Mouse (Mus musculus): ENCODE measurements at regions not wholly inside any gene's neighbourhood (a gene's known extent, or its start where the extent isn't known, plus 50 kb on each side); places are given as distances from the start of the nearest gene placed in this dataset.

DNA sequence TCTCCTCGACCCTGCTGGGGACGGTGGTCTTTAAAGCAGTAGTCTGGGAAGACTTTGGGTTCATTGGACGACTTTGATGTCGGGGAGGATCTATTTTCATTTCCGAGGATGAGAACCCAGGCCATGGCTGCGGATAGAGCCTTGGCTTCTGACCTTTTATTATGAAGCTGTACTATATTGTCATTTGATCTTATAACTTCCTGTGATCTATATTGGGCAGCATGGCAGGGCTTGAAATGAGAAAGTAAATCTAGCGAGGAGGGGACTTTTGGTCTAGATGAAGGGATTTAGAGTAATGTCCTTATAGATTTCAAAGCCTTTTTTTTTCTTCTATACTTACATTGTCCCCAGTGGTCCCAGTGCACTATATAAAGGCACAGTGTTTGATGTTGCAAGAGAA, 172.8 kb upstream of the Stt3b start:
- Histone ChIP-seq H3K36me3 (ENCODE audit: control insufficient read depth, insufficient read depth, low read length) (no peaks in the 10 kb centered on the region), H3K4me1 (ENCODE audit: control insufficient read depth, insufficient read depth, low read length) (no peaks in the 10 kb centered on the region), H3K4me3 (replicated peaks; ENCODE audit: low read length) (no peak overlapping the region), H3K27ac (ENCODE audit: low read length) (no peak overlapping the region), H3K4me2 (ENCODE audit: low read depth, low read length) (no peak overlapping the region), H3K9me3 (replicated peaks; ENCODE audit: control insufficient read depth, low read length) (no peaks in the 10 kb centered on the region), H3K27me3 (ENCODE audit: control insufficient read depth, insufficient read depth, low read length) (no peaks in the 10 kb centered on the region), H3K9ac (ENCODE audit: low read length) (no peak overlapping the region)
- WGBS = 85% methylated on average over 7 of the region's 7 CpGs
- no peak for ATAC-seq (ENCODE audit: insufficient read depth, low FRiP score)

- H3K4me1 ChIP-seq (ENCODE audit: control insufficient read depth, insufficient read depth, low read length) = no peaks in the 10 kb centered on the region
- ATAC-seq (ENCODE audit: insufficient read depth, low FRiP score) = no peak
- H3K27ac ChIP-seq (ENCODE audit: low read length) = no peak overlapping the region
- H3K9ac ChIP-seq (ENCODE audit: low read length) = no peak overlapping the region
- H3K4me3 ChIP-seq (replicated peaks; ENCODE audit: low read length) = no peak overlapping the region
- no peak overlapping the region for H3K4me2 ChIP-seq (ENCODE audit: low read depth, low read length)
- no peaks in the 10 kb centered on the region for H3K9me3 ChIP-seq (replicated peaks; ENCODE audit: control insufficient read depth, low read length)
- no peaks in the 10 kb centered on the region for H3K27me3 ChIP-seq (ENCODE audit: control insufficient read depth, insufficient read depth, low read length)
- 58% methylated on average over 2 of the region's 2 CpGs for WGBS
- no peaks in the 10 kb centered on the region for H3K36me3 ChIP-seq (ENCODE audit: control insufficient read depth, insufficient read depth, low read length)
Measured at GRCm38 (mm10) chr9:115483721-115484120, 173.5 kb upstream of the Stt3b start.

GRCm38 (mm10) chr9:115484408-115484807, 174.2 kb upstream of the Stt3b start:
- Histone ChIP-seq H3K27me3 (ENCODE audit: control insufficient read depth, insufficient read depth, low read length) (no peaks in the 10 kb centered on the region), H3K27ac (ENCODE audit: low read length) (no peak overlapping the region), H3K36me3 (ENCODE audit: control insufficient read depth, insufficient read depth, low read length) (no peaks in the 10 kb centered on the region), H3K9ac (ENCODE audit: low read length) (no peak overlapping the region), H3K4me3 (replicated peaks; ENCODE audit: low read length) (no peak overlapping the region), H3K4me1 (ENCODE audit: control insufficient read depth, insufficient read depth, low read length) (no peaks in the 10 kb centered on the region), H3K4me2 (ENCODE audit: low read depth, low read length) (no peak overlapping the region), H3K9me3 (replicated peaks; ENCODE audit: control insufficient read depth, low read length) (no peaks in the 10 kb centered on the region)
- ATAC-seq (ENCODE audit: insufficient read depth, low FRiP score) = no peak
- WGBS = 81% methylated on average over 1 of the region's 1 CpGs

DNA sequence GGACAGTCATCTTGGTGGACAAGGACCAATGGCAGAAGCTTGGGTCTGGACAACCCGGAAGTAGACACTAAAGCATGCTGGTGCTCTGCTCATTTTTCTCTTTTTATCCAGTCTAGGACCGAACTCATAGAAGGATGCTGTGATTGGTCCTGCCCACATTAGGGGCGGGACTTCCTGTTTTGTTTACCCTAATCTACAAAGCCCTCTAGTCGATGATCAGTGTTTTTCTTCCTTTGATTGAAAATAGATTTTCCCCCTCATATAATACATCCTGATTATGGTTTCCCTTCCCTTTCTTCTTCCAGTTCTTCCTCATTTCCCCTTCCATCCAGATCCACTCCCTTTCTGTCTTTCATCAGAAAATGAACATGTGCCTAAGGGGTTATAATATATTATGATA, 175.0 kb upstream of the Stt3b start:
- 84% methylated on average over 4 of the region's 4 CpGs for WGBS
- H3K9me3 ChIP-seq (replicated peaks; ENCODE audit: control insufficient read depth, low read length) = no peaks in the 10 kb centered on the region
- H3K4me1 ChIP-seq (ENCODE audit: control insufficient read depth, insufficient read depth, low read length) = no peaks in the 10 kb centered on the region
- H3K36me3 ChIP-seq (ENCODE audit: control insufficient read depth, insufficient read depth, low read length) = no peaks in the 10 kb centered on the region
- no peak overlapping the region for H3K27ac ChIP-seq (ENCODE audit: low read length)
- no peak overlapping the region for H3K9ac ChIP-seq (ENCODE audit: low read length)
- no peak for ATAC-seq (ENCODE audit: insufficient read depth, low FRiP score)
- no peak overlapping the region for H3K4me3 ChIP-seq (replicated peaks; ENCODE audit: low read length)
- no peak overlapping the region for H3K4me2 ChIP-seq (ENCODE audit: low read depth, low read length)
- no peaks in the 10 kb centered on the region for H3K27me3 ChIP-seq (ENCODE audit: control insufficient read depth, insufficient read depth, low read length)

DNA sequence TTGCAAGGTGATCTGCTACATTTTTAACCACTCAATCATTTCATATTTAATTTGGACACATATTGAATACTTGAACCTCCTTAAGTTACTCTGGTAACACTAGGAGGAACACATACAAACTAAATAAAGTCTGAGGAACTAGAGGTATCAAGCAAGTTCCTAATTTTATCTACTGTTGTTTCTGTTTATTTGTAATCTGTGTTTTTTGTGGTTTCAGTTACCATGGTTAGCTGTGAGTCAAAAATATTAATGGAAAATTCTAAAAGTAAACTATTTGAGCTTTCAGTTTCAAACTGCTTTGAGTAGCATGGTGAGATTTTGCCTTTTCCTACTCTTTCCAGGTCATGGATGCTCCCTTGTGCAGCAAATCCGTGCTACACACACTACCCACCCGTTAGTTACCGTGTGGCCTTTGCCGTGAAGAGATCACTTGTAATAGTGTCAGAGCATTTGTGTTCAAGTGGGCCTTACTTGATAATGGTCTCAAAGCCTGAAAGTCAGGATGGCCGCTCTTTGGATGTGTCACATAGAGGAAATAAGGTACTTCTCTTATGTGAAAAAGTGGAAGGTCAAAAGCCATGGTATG, 177.0 kb upstream of the Stt3b start:
- 87% methylated on average over 5 of the region's 5 CpGs for WGBS
- Histone ChIP-seq H3K9ac (ENCODE audit: low read length) (no peak overlapping the region), H3K4me1 (ENCODE audit: control insufficient read depth, insufficient read depth, low read length) (no peaks in the 10 kb centered on the region), H3K27ac (ENCODE audit: low read length) (no peak overlapping the region), H3K4me2 (ENCODE audit: low read depth, low read length) (no peak overlapping the region), H3K27me3 (ENCODE audit: control insufficient read depth, insufficient read depth, low read length) (no peaks in the 10 kb centered on the region), H3K36me3 (ENCODE audit: control insufficient read depth, insufficient read depth, low read length) (no peaks in the 10 kb centered on the region), H3K9me3 (replicated peaks; ENCODE audit: control insufficient read depth, low read length) (no peaks in the 10 kb centered on the region), H3K4me3 (replicated peaks; ENCODE audit: low read length) (no peak overlapping the region)
- no peak for ATAC-seq (ENCODE audit: insufficient read depth, low FRiP score)

GRCm38 (mm10) chr9:115488913-115489809, 178.9 kb upstream of the Stt3b start:
- Histone ChIP-seq H3K27ac (ENCODE audit: low read length) (no peak overlapping the region), H3K9me3 (replicated peaks; ENCODE audit: control insufficient read depth, low read length) (no peaks in the 10 kb centered on the region), H3K4me2 (ENCODE audit: low read depth, low read length) (no peak overlapping the region), H3K36me3 (ENCODE audit: control insufficient read depth, insufficient read depth, low read length) (no peaks in the 10 kb centered on the region), H3K4me1 (ENCODE audit: control insufficient read depth, insufficient read depth, low read length) (no peaks in the 10 kb centered on the region), H3K27me3 (ENCODE audit: control insufficient read depth, insufficient read depth, low read length) (no peaks in the 10 kb centered on the region), H3K4me3 (replicated peaks; ENCODE audit: low read length) (no peak overlapping the region), H3K9ac (ENCODE audit: low read length) (no peak overlapping the region)
- ATAC-seq (ENCODE audit: insufficient read depth, low FRiP score) = no peak
- 82% methylated on average over 9 of the region's 9 CpGs for WGBS

GRCm38 (mm10) chr9:115492431-115493171, 182.4 kb upstream of the Stt3b start:
- H3K4me1 ChIP-seq (ENCODE audit: control insufficient read depth, insufficient read depth, low read length) = no peaks in the 10 kb centered on the region
- no peak overlapping the region for H3K4me3 ChIP-seq (replicated peaks; ENCODE audit: low read length)
- no peaks in the 10 kb centered on the region for H3K36me3 ChIP-seq (ENCODE audit: control insufficient read depth, insufficient read depth, low read length)
- 81% methylated on average over 6 of the region's 6 CpGs for WGBS
- no peaks in the 10 kb centered on the region for H3K27me3 ChIP-seq (ENCODE audit: control insufficient read depth, insufficient read depth, low read length)
- no peak overlapping the region for H3K27ac ChIP-seq (ENCODE audit: low read length)
- H3K4me2 ChIP-seq (ENCODE audit: low read depth, low read length) = no peak overlapping the region
- H3K9ac ChIP-seq (ENCODE audit: low read length) = no peak overlapping the region
- no peaks in the 10 kb centered on the region for H3K9me3 ChIP-seq (replicated peaks; ENCODE audit: control insufficient read depth, low read length)
- ATAC-seq (ENCODE audit: insufficient read depth, low FRiP score) = no peak

GRCm38 (mm10) chr9:115493765-115494164, 183.5 kb upstream of the Stt3b start:
- no peaks in the 10 kb centered on the region for H3K36me3 ChIP-seq (ENCODE audit: control insufficient read depth, insufficient read depth, low read length)
- no peak overlapping the region for H3K4me3 ChIP-seq (replicated peaks; ENCODE audit: low read length)
- H3K4me1 ChIP-seq (ENCODE audit: control insufficient read depth, insufficient read depth, low read length) = no peaks in the 10 kb centered on the region
- H3K9me3 ChIP-seq (replicated peaks; ENCODE audit: control insufficient read depth, low read length) = no peaks in the 10 kb centered on the region
- H3K4me2 ChIP-seq (ENCODE audit: low read depth, low read length) = no peak overlapping the region
- no peaks in the 10 kb centered on the region for H3K27me3 ChIP-seq (ENCODE audit: control insufficient read depth, insufficient read depth, low read length)
- no peak overlapping the region for H3K27ac ChIP-seq (ENCODE audit: low read length)
- 84% methylated on average over 2 of the region's 2 CpGs for WGBS
- ATAC-seq (ENCODE audit: insufficient read depth, low FRiP score) = no peak
- no peak overlapping the region for H3K9ac ChIP-seq (ENCODE audit: low read length)

DNA sequence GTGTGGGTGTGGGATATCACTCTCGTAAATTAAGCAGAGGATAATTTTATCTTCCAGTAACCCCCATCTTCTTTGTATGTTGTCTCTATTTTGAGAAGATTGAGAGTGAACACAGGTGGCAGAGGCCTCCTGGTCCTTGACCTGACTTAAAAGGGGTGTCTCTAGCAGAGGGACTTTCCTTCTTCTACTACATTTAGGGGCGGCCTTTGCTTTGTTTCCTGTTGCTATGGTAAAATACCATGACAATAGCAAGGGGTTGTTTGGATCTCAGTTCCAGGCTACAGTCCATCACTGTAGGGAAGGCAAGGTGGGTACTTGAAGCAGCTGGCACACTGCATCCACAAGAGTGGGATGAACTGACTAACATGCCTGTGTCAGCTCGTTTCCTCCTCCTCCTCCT, 189.3 kb upstream of the Stt3b start:
- no peaks in the 10 kb centered on the region for H3K27me3 ChIP-seq (ENCODE audit: control insufficient read depth, insufficient read depth, low read length)
- no peaks in the 10 kb centered on the region for H3K36me3 ChIP-seq (ENCODE audit: control insufficient read depth, insufficient read depth, low read length)
- H3K9ac ChIP-seq (ENCODE audit: low read length) = no peak overlapping the region
- H3K9me3 ChIP-seq (replicated peaks; ENCODE audit: control insufficient read depth, low read length) = no peaks in the 10 kb centered on the region
- WGBS = 71% methylated on average over 3 of the region's 3 CpGs
- no peak overlapping the region for H3K4me2 ChIP-seq (ENCODE audit: low read depth, low read length)
- H3K4me3 ChIP-seq (replicated peaks; ENCODE audit: low read length) = no peak overlapping the region
- no peak overlapping the region for H3K27ac ChIP-seq (ENCODE audit: low read length)
- H3K4me1 ChIP-seq (ENCODE audit: control insufficient read depth, insufficient read depth, low read length) = no peaks in the 10 kb centered on the region
- ATAC-seq (ENCODE audit: insufficient read depth, low FRiP score) = no peak
